Mouse (Mus musculus) frontal cortex, adult 2 months (tissue): ENCODE data around the gene Babam1. TPM values are rescaled to one million over a fixed set of nuclear protein-coding genes. Genes with fewer than 3 reads are reported as not detected.
"Not testable (repeated sequence)": the region's sequence is repeated elsewhere in the genome, so short reads cannot be mapped to it uniquely, and the experiment has no call there.

Experiments
- DNase-seq, 2 experiments: peaks; one replicate each; pipeline ENCODE4 v3.0.0; 2022; ENCODE audit warnings: low spot score in 1 of 2; ENCODE audit errors: extremely low spot score in 1 of 2
- polyA plus RNA-seq: library from polyadenylated mRNA; depleted of rRNA; stranded (reverse); fragments of >200 nt; gene quantifications from 2 replicates; pipeline ENCODE4 v1.2.3, GENCODE M21; 2012; rRNA removed

Babam1 gene
- polyA plus RNA-seq, 1 experiment = 131 TPM

DNA sequence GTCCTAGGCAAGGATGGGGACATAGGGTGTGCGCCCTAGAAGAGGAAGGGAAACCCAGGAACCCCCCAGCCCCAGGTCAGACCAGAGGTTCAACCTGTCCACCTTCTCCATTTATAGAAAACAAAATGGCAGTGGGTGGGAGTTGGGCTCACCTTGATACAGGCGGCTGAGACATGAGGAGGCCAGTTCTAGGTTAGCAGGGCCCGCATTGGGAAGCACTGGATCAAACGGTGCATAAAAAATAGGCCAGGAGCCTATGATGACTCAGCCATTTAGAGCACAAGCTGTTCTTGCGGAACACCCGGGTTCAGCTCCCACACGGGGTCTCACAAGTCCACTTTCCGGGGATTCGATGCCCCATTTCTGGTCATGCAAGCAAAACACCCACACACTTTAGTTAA lies 8.3 kb downstream of the Babam1 start:
- DNase-seq = peak in 1 of 2 experiments; percentile 39

DNA sequence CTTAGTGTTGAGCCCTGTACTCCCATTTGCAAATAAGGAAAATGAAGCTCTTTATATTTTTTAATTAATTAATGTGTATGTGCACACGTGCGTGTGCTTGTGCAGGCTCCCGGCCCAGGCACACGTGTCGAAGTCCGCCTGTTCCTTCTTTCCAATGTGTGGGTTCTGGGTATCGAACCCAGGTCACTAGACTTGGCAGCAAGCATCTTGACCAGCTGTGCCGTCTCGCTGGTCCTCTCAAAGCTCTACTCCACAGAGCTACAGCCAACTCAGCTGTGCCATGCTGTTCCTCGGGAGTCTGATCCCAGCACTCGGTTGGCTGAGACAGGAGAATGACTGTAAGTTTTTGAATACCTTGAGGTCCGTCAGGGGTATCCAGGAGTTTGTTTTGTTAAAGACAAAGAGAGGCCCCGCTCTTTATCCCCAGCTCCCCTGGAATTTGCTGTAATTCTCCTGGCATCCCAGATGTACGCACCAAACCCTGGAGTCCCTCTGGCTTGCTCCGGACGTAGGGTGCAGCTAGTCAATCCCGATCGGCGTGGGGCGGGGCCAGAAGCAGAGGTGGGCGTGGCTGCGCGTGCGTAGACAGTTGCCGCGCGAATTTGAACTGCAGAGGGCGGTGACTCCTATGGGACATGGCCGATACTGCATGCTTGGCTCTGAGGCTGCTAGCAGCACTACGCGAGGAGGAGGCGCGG lies 8.9 kb downstream of the Babam1 start, which contains the start of gene Ankle1:
Ankle1 (plus strand) TSS at position 610 of the 698 bp plus-strand sequence.
- peak; percentile 77 to 96 for DNase-seq

DNA sequence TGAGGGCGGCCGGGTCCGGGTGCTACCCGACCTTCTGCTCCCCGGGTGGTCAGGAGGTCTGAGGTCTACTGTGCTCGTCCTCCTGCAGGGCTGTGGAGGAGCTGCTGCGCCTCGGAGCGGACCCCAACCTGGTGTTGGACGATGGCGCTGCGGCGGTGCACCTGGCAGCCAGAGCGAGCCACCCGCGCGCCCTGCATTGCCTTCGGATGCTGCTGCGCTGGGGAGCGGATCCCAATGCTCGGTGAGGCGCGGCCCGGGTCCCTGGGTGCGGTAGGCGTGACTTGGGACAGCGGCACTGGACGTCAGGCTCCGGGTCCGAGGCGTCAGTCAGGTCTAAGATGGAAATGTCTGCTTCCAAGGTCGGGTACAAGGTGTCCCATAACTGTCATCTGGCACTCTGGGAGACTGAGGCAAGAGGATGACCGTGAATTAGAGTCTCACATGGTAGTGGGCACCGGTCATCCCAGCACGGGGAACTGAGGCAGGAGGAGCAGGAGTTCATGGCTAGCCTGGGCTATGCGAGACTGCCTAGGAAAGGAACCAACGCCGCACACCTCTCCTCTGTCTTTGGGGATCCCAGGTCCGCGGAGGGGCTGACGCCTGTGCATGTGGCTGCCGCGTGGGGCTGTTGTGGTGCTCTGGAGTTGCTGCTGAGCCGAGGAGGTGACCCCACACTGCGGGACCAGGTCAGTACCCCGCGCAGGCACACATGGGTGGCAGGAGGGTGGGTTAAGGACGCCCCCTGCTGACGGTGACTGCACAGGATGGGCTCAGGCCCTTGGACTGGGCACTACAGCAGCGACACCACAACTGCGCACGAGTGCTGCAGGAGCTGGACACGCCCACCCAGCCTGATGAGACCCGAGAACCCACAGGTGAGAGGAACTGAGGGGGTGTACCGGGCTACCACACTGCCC lies 9.7 kb downstream of the Babam1 start:
- no peak for DNase-seq

DNA sequence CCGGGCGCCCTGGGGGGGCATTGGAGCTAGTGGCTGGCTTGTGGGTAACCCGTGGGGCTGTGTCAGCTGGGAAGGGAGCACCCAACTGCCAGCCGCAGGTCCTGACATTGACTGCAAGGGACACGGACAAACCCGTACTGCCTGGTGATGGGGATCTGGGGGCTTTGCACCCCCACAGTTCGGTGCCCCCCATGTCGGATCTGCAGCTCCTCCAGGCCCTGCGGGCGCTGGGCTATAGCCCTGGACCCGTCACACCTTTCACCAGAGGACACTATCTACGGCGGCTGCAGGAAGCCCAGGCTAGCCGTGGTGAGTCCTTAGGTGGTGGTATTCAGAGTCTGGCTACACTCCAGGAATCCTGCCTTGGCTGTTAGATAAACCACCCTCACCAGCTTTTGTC lies 10.8 kb downstream of the Babam1 start:
- DNase-seq = no peak

DNA sequence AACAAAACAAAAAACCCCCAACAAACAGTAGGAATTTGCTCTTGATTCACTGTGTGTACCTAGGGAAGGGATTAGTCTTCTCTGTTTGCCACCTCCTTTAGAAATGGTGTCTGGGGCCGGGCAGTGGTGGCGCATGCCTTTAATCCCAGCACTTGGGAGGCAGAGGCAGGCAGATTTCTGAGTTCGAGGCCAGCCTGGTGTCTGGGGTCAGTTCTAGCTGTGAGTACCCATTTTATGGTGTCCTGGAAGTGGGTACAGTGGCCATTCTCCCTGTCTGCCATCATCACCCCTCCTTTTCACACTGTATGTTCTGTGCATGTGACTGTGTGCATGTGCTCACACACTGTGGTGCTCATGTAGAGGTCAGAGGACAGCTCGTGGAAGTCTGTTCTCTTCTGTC lies 11.6 kb downstream of the Babam1 start:
- DNase-seq = no peak

DNA sequence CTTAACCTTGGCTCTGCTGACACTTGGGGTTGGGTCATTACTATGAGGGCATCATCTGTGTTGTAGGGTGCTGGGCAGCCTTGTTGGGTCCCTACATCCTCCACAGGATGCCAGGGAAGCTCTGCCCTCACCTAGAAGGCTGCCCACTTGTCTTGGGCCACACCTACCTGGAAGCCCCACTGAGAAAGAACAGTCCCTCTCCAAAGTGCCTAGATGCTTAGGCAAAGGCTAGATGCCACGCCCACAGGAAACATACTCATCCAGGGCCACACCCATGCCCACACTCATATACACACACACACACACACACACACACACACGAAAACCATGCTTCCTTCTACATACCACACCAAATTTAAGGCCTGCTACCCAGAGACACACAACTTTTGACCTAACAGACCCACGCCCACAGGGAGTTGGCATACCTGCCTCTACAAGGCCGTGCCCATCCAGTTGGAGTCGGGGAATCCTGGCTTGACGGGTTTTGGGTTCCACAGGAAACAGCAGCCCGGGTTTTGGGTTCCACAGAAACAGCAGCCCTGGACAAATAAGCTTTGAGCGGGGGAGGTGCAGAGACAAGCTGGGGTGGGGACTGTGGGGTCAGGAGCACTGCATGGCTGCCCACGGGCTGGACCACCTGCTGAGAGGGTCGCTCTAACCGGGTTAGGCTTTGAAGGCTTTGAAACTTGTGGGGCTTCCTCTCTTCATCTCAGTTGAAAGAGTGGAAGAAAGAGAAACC lies 15.0 kb downstream of the Babam1 start:
- no peak for DNase-seq

DNA sequence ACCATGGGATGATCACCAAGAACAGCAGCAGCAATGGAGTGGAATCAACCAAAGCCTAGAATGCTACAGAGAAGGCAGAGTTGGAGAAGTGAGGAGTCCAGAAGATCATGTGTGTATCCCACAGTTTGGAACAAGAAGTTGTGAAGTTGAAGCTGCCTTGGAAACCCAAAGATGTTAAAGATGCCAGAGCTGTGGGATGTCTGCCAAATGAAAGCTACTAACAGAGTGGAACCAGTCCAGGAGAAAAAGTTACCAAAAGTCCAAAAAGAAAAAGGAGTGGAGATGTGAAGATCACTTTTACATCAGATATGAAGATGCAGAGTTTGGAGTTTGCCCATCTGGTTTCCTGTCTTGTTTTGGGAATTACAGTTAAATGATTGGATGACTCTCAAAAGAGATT lies 25.5 kb downstream of the Babam1 start:
- DNase-seq = no peak

DNA sequence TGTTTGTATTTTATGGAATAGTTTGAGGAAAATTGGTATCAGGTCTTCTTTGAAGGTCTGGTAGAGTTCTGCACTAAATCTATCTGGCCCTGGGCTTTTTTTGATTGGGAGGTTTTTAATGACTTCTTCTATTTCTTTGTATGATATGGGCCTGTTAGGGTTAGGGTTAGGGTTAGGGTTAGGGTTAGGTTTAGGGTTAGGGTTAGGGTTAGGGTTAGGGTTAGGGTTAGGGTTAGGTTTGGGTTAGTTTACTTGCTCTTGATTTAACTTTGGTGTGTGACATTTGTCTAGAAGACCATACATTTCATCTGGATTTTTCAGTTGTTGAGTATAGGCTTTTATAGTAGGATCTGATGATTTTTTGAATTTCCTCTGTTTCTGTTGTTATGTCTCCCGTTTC lies 36.3 kb downstream of the Babam1 start:
- not testable (repeated sequence) for DNase-seq

DNA sequence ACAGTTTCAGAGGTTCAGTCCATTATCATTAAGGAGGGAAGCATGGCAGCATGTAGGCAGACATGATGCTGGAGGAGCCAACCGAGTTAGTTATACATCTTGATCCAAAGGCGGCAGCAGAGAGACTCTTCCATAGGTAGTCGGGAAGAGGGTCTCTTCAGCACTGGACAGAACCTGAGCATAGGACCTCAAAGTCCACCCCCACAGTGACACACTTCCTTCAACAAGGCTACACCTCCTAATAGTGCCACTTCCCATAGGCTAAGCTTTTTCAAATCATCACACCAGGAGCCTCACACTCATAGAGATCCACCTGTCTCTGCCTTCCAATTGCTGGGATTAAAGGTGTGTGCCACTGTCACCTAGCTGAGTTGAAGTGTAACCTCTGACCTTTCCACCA lies 40.4 kb downstream of the Babam1 start:
- DNase-seq = no peak

DNA sequence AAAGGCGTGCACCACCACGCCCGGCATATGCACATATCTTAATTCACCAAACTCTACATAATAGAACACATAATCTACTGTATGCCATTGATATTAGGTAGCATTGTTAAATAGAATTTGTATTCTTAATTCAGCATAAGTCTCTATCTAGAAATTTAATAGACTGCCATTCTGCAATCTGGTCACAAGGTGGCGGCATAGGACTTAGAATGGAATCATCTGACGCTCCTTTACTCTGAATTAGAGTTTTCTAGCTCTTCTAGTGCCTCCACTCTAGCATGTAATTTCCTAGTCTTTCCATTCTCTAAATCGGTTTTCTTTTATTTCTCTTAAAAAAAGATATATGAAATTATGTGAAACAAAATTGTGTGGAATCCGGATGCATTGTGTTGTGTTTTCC lies 44.7 kb downstream of the Babam1 start:
- peak in 1 of 2 experiments; percentile 53 for DNase-seq

DNA sequence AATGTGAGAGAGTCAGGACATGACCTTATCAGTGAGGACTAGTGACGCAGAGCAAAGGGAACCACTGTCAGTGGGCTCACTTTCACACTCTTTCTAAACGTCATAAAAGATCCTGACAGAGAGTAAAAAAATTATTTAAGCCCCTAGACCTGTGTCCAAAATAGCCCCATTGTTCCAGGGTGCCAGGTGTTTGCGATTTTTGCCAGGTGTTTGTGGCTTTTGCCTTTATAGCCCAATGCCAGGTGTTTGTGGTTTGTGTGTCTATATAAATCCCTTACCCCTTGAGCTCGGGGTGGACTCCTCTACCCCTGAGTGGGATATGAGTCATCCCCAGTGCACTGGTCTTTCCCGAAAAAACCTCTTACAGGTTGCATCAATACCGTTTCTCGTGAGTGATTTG lies 48.4 kb downstream of the Babam1 start:
- no peak for DNase-seq

DNA sequence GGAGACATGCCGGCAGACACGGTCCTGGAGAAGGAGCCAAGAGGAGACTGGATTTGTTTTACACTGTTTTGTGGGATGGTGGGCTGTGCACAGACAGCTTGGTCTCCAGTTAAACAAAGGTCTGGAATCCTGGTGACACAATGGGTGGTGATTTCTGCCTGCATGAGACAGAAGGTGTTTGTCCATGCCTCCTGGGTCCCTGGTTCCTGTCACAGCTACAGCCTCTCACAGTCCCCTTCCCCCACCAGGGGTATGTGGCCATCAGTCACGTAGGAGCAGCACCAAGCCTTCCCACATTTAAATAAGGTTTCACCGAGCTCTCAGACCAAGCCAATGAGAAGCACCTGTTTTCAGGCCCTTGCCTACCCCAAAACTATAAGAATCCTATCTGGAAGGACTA lies 54.7 kb downstream of the Babam1 start:
- DNase-seq = no peak

DNA sequence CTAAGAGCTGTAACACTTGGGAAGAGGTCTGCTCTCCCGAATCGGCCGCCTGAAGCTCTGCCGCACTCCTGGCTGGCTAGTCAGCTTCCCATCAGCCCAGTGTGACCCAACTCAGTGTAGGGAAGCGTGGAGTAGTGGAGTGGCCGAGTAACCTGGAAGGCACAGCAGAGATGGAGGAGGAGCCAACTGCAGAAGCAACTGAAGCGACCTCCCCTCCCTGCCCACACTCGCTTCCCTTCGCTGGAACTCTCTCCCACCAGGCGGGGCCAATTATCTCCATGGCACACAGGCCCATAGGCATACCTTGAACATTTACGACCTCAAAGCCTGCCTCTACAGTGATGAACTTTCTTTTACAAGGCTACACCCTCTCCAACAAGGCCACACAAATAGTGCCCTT lies 55.1 kb downstream of the Babam1 start:
- DNase-seq = no peak

DNA sequence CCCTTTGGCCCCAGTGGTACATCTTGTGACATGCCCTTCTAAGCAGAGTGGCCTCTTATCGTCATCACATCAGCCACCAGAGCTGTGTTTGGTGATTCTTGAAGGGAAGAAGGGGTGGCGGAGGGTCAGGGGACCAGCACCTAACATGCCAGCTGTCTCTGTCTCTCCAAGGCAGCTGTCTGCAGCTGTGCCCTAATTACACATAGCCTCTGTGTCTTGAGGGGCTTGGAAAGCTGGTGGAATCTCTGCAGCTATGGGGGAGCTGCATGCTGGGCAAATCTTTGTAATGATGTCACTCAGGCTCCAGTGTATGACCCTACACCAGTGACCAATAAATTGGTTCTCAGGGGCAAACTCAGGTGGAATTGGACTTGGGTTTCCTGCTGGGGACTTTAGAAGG lies 56.0 kb downstream of the Babam1 start:
- no peak for DNase-seq

Other genes starting within 250 kb of the Babam1 start
- 38.0 and 38.1 TPM in 2 replicates for gene Myo9b, start 124.1 kb upstream of the Babam1 start, polyA plus RNA-seq
- 12.3 and 12.5 TPM in 2 replicates for gene Haus8, start 123.9 kb upstream of the Babam1 start, polyA plus RNA-seq
- gene Use1, start 30.0 kb upstream of the Babam1 start, polyA plus RNA-seq = 174 and 195 TPM in 2 replicates
- 11.4 and 12.9 TPM in 2 replicates for gene Ocel1, start 25.6 kb upstream of the Babam1 start, polyA plus RNA-seq
- gene Nr2f6, start 14.9 kb upstream of the Babam1 start, polyA plus RNA-seq = 42.5 and 42.8 TPM in 2 replicates
- 8.9 and 11.8 TPM in 2 replicates for gene Ushbp1, start 1.1 kb upstream of the Babam1 start, polyA plus RNA-seq
- gene Ankle1, start 9.1 kb downstream of the Babam1 start, polyA plus RNA-seq = 0.56 and 1.2 TPM in 2 replicates
- 380 and 404 TPM in 2 replicates for gene Abhd8, start 66.8 kb downstream of the Babam1 start, polyA plus RNA-seq
- 45.0 and 57.4 TPM in 2 replicates for gene Mrpl34, start 68.1 kb downstream of the Babam1 start, polyA plus RNA-seq
- gene Dda1, start 72.3 kb downstream of the Babam1 start, polyA plus RNA-seq = 123 and 146 TPM in 2 replicates
- gene Ano8, start 89.1 kb downstream of the Babam1 start, polyA plus RNA-seq = 74.5 and 77.0 TPM in 2 replicates
- gene Gtpbp3, start 91.2 kb downstream of the Babam1 start, polyA plus RNA-seq = 32.4 and 34.4 TPM in 2 replicates
- 9.7 and 13.6 TPM in 2 replicates for gene Plvap, start 114.9 kb downstream of the Babam1 start, polyA plus RNA-seq
- not detected in 2 replicates for gene Ccdc194, start 128.8 kb downstream of the Babam1 start, polyA plus RNA-seq
- 20.9 and 22.9 TPM in 2 replicates for gene Bst2, start 140.6 kb downstream of the Babam1 start, polyA plus RNA-seq
- gene Mvb12a, start 146.1 kb downstream of the Babam1 start, polyA plus RNA-seq = 81.2 and 87.6 TPM in 2 replicates
- gene Tmem221, start 162.0 kb downstream of the Babam1 start, polyA plus RNA-seq = 0.13 and 0.14 TPM in 2 replicates
- gene Nxnl1, start 169.7 kb downstream of the Babam1 start, polyA plus RNA-seq = 0.06 TPM in 1 of 2 replicates, not detected in the other
- gene Slc27a1, start 172.0 kb downstream of the Babam1 start, polyA plus RNA-seq = 183 and 191 TPM in 2 replicates
- 45.6 and 51.6 TPM in 2 replicates for gene Pgls, start 195.3 kb downstream of the Babam1 start, polyA plus RNA-seq
- gene Fam129c, start 200.8 kb downstream of the Babam1 start, polyA plus RNA-seq = 4.3 and 4.5 TPM in 2 replicates
- 99.4 and 104 TPM in 2 replicates for gene Colgalt1, start 214.1 kb downstream of the Babam1 start, polyA plus RNA-seq